Mouse (Mus musculus) bone marrow macrophage, adult 2 months (primary cell): ENCODE results near the gene Blm.

Experiments
- CTCF ChIP-seq: IDR thresholded peaks from 2 replicates; pipeline ENCODE4 v1.5.1; 2012; ENCODE audit warnings: low read depth, mild to moderate bottlenecking, low read length, moderate library complexity
- POLR2A ChIP-seq: IDR thresholded peaks from 2 replicates; pipeline ENCODE4 v1.6.1; 2012; ENCODE audit warnings: mild to moderate bottlenecking, low read depth, low read length, borderline replicate concordance

DNA sequence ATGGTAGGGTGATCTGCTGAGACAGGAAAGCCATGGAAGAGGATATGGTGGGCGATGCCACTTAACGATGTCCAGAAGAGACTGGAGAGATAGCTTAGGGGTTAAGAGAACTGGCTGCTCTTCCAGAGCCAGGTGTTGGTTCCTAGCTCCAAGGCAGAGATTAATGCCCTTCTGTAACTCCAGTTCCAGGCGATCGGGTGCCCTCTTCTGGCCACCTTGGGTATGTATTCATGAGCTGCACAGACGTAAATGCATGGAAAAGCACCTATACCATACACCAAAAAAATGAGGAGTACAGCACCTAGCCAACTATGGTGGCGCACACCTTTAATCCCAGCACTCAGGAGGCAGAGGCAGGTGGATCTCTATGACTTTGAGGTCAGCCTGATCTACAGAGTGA is 110.2 kb downstream of the Blm start:
- TF ChIP-seq POLR2A (no peak), CTCF (no peak)
